In the genomic region with DNA sequence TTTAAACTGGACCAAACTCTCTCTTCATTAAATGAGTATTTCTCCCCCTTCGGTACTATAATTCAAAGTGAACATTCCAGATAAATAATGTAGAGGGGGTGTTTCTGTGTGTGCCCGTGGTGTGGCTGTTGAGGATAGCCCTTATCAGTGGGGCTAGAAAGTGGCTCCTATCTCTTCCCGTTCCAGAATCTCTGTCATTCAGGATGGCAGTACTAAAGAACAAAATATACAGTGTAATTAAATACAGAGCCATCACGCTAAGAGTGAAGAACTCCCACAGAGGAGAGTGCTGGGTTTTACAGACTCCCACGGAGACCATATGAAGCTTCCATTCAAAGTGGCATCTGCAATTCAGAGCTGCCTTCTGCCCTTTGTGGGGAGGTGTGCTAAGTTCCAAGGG, we compare ENCODE assay signal across 21 mouse cellular contexts.
DNase-seq lines count a peak whose midpoint lies in the region; ATAC-seq lines count a peak whose summit lies in the region.
"Had no signal": no experiment of that assay in that cellular context is flagged by ENCODE, and none has a peak within 500 bp of the region (broad histone marks: within the 10 kb centered on the region; RNA-seq: fewer than 3 reads in every experiment).

No protein-coding gene starts in this region.

- DNase-seq in frontal cortex, postnatal 25 days (ENCODE audit: low spot score in 2 of 2) = no peak
- DNase-seq in kidney, postnatal 25 days = no peak
- peak; percentile 28 for DNase-seq in brain, adult 2 months (ENCODE audit: low read depth, low spot score)
- DNase-seq in retina, postnatal 1 day = no peak
- DNase-seq: adrenal gland, adult 8-10 months; B cell, adult 2 months; cerebellum, adult 11-12 months; cerebellum, adult 9-10 months; cerebellum, postnatal 25 days; gastrocnemius, adult 2 months; gastrocnemius, postnatal 25 days; heart, postnatal 36 days had no signal

- no peaks in the 10 kb centered on the region for H3K27me3 ChIP-seq in kidney, embryonic 16.5 days (ENCODE audit: insufficient read depth, low read length)
- H3K27me3 ChIP-seq in neural tube, embryonic 15.5 days (replicated peaks) = no peaks in the 10 kb centered on the region
- H3K27me3 ChIP-seq: embryonic facial prominence, embryonic 12.5 days; forebrain, embryonic 15.5 days; heart, embryonic 13.5 days; hindbrain, embryonic 12.5 days had no signal

- 30% methylated on average over 5 of the region's 5 CpGs for WGBS in kidney, embryonic 16.5 days
- WGBS in neural tube, embryonic 15.5 days = 14% methylated on average over 5 of the region's 5 CpGs

- no peaks in the 10 kb centered on the region for H3K36me3 ChIP-seq in kidney, embryonic 16.5 days (ENCODE audit: insufficient read depth, low read length)
- H3K36me3 ChIP-seq in neural tube, embryonic 15.5 days = no peaks in the 10 kb centered on the region
- H3K36me3 ChIP-seq: embryonic facial prominence, embryonic 12.5 days; forebrain, embryonic 15.5 days; G1E; heart, embryonic 13.5 days; hindbrain, embryonic 12.5 days had no signal

- no peak overlapping the region for H3K4me3 ChIP-seq in kidney, embryonic 16.5 days (ENCODE audit: low read length)
- no peak overlapping the region for H3K4me3 ChIP-seq in neural tube, embryonic 15.5 days (replicated peaks)
- H3K4me3 ChIP-seq: embryonic facial prominence, embryonic 12.5 days; forebrain, embryonic 15.5 days; gastrocnemius, adult 2 months; heart, embryonic 13.5 days; hindbrain, embryonic 12.5 days had no signal

- ATAC-seq in frontal cortex, adult (ENCODE audit: low TSS enrichment) = peak; percentile 50; the same call in 1 of the 2 replicates
- peak; percentile 35; the same call in 1 of the 2 replicates for ATAC-seq in kidney, embryonic 16.5 days (ENCODE audit: low FRiP score, low TSS enrichment)
- peak; percentile 35; the same call in 1 of the 2 replicates for ATAC-seq in neural tube, embryonic 15.5 days (ENCODE audit: low FRiP score)
- ATAC-seq: CD4-positive, CD25-positive, alpha-beta regulatory T cell, adult 4 months; forebrain, embryonic 15.5 days had no signal

- H3K4me2 ChIP-seq in kidney, embryonic 16.5 days (replicated peaks; ENCODE audit: low read depth, low read length) = no peak overlapping the region
- no peak overlapping the region; the same call in 1 of the 2 replicates for H3K4me2 ChIP-seq in neural tube, embryonic 15.5 days
- H3K4me2 ChIP-seq: embryonic facial prominence, embryonic 12.5 days; forebrain, embryonic 15.5 days; heart, embryonic 13.5 days; hindbrain, embryonic 12.5 days had no signal

- peaks cover 17% of the 10 kb centered on the region for H3K4me1 ChIP-seq in kidney, embryonic 16.5 days (ENCODE audit: insufficient read depth, low read length)
- peaks cover 9% of the 10 kb centered on the region for H3K4me1 ChIP-seq in neural tube, embryonic 15.5 days
- H3K4me1 ChIP-seq: embryonic facial prominence, embryonic 12.5 days; forebrain, embryonic 15.5 days; hindbrain, embryonic 12.5 days had no signal

- H3K9me3 ChIP-seq in kidney, embryonic 16.5 days (ENCODE audit: low read length) = no peaks in the 10 kb centered on the region
- H3K9me3 ChIP-seq in neural tube, embryonic 15.5 days (replicated peaks) = no peaks in the 10 kb centered on the region
- H3K9me3 ChIP-seq: embryonic facial prominence, embryonic 12.5 days; forebrain, embryonic 15.5 days; heart, embryonic 13.5 days; hindbrain, embryonic 12.5 days had no signal

- H3K27ac ChIP-seq in kidney, embryonic 16.5 days (ENCODE audit: low read length) = peak overlapping the region; percentile 43; the same call in 1 of the 2 replicates
- H3K27ac ChIP-seq in neural tube, embryonic 15.5 days (replicated peaks) = peak overlapping the region; percentile 29; the same call in 1 of the 2 replicates
- H3K27ac ChIP-seq: embryonic facial prominence, embryonic 12.5 days; forebrain, embryonic 15.5 days; gastrocnemius, adult 2 months; heart, embryonic 13.5 days; hindbrain, embryonic 12.5 days had no signal

- no peak overlapping the region for H3K9ac ChIP-seq in kidney, embryonic 16.5 days (replicated peaks; ENCODE audit: low read length)
- no peak overlapping the region for H3K9ac ChIP-seq in neural tube, embryonic 15.5 days (replicated peaks)
- H3K9ac ChIP-seq: embryonic facial prominence, embryonic 12.5 days; forebrain, embryonic 15.5 days; heart, embryonic 13.5 days; hindbrain, embryonic 12.5 days had no signal
